Mouse (Mus musculus): ENCODE measurements around the gene Abca7. TPM values are rescaled to one million over a fixed set of nuclear protein-coding genes. Genes with fewer than 3 reads are reported as not detected.
"Not testable (repeated sequence)": the region's sequence is repeated elsewhere in the genome, so short reads cannot be mapped to it uniquely, and the experiment has no call there.

The Abca7 gene
- 1 to 10 TPM; 8.5 to 9.8 TPM for total RNA-seq (2021)

GRCm38 (mm10) chr10:79996272-79997033 is at the start of gene Abca7:
Gene Abca7 (plus strand): TSS chr10:79996494.
- intact Hi-C loops (cut with DNase I), result no loop called here
- peak; percentile 92 to 97 for DNase-seq (ENCODE audit: extremely low spot score in 1 of 2, low spot score in 2 of 2)

GRCm38 (mm10) chr10:79946752-79947322 is 49.5 kb upstream of the Abca7 start:
- DNase-seq (ENCODE audit: extremely low spot score in 1 of 2, low spot score in 2 of 2), result no peak
- intact Hi-C loops (cut with DNase I), result no loop called here

GRCm38 (mm10) chr10:79947502-79947901 is 48.8 kb upstream of the Abca7 start:
- intact Hi-C loops (cut with DNase I), result no loop called here
- DNase-seq (ENCODE audit: extremely low spot score in 1 of 2, low spot score in 2 of 2), result no peak

GRCm38 (mm10) chr10:79949873-79950272 is 46.4 kb upstream of the Abca7 start:
- intact Hi-C loops (cut with DNase I), result loop anchor here (2.0 to 10.0 kb wide), 2 partner anchors 15 to 115 kb away; no protein-coding TSS in a partner anchor
- DNase-seq (ENCODE audit: extremely low spot score in 1 of 2, low spot score in 2 of 2), result no peak

- intact Hi-C loops (cut with DNase I), result loop anchor here (2.0 to 10.0 kb wide), 2 partner anchors 16 to 116 kb away; no protein-coding TSS in a partner anchor
- DNase-seq (ENCODE audit: extremely low spot score in 1 of 2, low spot score in 2 of 2), result no peak
Observed at GRCm38 (mm10) chr10:79950661-79951060, 45.6 kb upstream of the Abca7 start.

GRCm38 (mm10) chr10:79953946-79954345 is 42.3 kb upstream of the Abca7 start:
- intact Hi-C loops (cut with DNase I), result loop anchor here (10.0 kb wide), 1 partner anchor 119 kb away; no protein-coding TSS in a partner anchor
- no peak for DNase-seq (ENCODE audit: extremely low spot score in 1 of 2, low spot score in 2 of 2)

- intact Hi-C loops (cut with DNase I), result loop anchor here (10.0 kb wide), 1 partner anchor 121 kb away; no protein-coding TSS in a partner anchor
- DNase-seq (ENCODE audit: extremely low spot score in 1 of 2, low spot score in 2 of 2), result no peak
Observed at GRCm38 (mm10) chr10:79955691-79956090, 40.6 kb upstream of the Abca7 start.

- intact Hi-C loops (cut with DNase I), result loop anchor here (10.0 kb wide), 1 partner anchor 122 kb away; no protein-coding TSS in a partner anchor
- no peak for DNase-seq (ENCODE audit: extremely low spot score in 1 of 2, low spot score in 2 of 2)
Observed at GRCm38 (mm10) chr10:79956643-79957154, 39.6 kb upstream of the Abca7 start.

GRCm38 (mm10) chr10:79958140-79958816 is 38.0 kb upstream of the Abca7 start:
- intact Hi-C loops (cut with DNase I), result loop anchor here (1.0 to 10.0 kb wide), 2 partner anchors 33 to 123 kb away; no protein-coding TSS in a partner anchor
- peak; percentile 62 to 86 for DNase-seq (ENCODE audit: extremely low spot score in 1 of 2, low spot score in 2 of 2)

- intact Hi-C loops (cut with DNase I), result loop anchor here (10.0 kb wide), 1 partner anchor 125 kb away; no protein-coding TSS in a partner anchor
- DNase-seq (ENCODE audit: extremely low spot score in 1 of 2, low spot score in 2 of 2), result not testable (repeated sequence)
Observed at GRCm38 (mm10) chr10:79959412-79959811, 36.9 kb upstream of the Abca7 start.

GRCm38 (mm10) chr10:79959847-79960601 is 36.3 kb upstream of the Abca7 start, which contains the start of gene Wdr18:
Gene Wdr18 (plus strand): TSS chr10:79960152.
- DNase-seq (ENCODE audit: extremely low spot score in 1 of 2, low spot score in 2 of 2), result peak; percentile 97 to 99
- intact Hi-C loops (cut with DNase I), result loop anchor here (10.0 kb wide), 1 partner anchor 125 kb away; no protein-coding TSS in a partner anchor

GRCm38 (mm10) chr10:79960671-79961294 is 35.5 kb upstream of the Abca7 start:
- intact Hi-C loops (cut with DNase I), result no loop called here

GRCm38 (mm10) chr10:79964727-79965126 is 31.6 kb upstream of the Abca7 start:
- intact Hi-C loops (cut with DNase I), result no loop called here
- DNase-seq (ENCODE audit: extremely low spot score in 1 of 2, low spot score in 2 of 2), result no peak

More at GRCm38 (mm10) chr10:79960671-79961294, 35.5 kb upstream of the Abca7 start:
- DNase-seq (ENCODE audit: extremely low spot score in 1 of 2, low spot score in 2 of 2), result no peak

- no peak for DNase-seq (ENCODE audit: extremely low spot score in 1 of 2, low spot score in 2 of 2)
- intact Hi-C loops (cut with DNase I), result no loop called here
Observed at GRCm38 (mm10) chr10:79965325-79965724, 31.0 kb upstream of the Abca7 start.

- intact Hi-C loops (cut with DNase I), result no loop called here
- DNase-seq (ENCODE audit: extremely low spot score in 1 of 2, low spot score in 2 of 2), result no peak
Observed at GRCm38 (mm10) chr10:79966886-79967400, 29.4 kb upstream of the Abca7 start.

GRCm38 (mm10) chr10:79968181-79968580 is 28.1 kb upstream of the Abca7 start:
- no peak for DNase-seq (ENCODE audit: extremely low spot score in 1 of 2, low spot score in 2 of 2)

GRCm38 (mm10) chr10:79969124-79969568 is 27.1 kb upstream of the Abca7 start:
- DNase-seq (ENCODE audit: extremely low spot score in 1 of 2, low spot score in 2 of 2), result no peak
- intact Hi-C loops (cut with DNase I), result no loop called here

More at GRCm38 (mm10) chr10:79968181-79968580, 28.1 kb upstream of the Abca7 start:
- intact Hi-C loops (cut with DNase I), result no loop called here
